20 mouse cellular contexts compared by ENCODE assay signal in the genomic region with DNA sequence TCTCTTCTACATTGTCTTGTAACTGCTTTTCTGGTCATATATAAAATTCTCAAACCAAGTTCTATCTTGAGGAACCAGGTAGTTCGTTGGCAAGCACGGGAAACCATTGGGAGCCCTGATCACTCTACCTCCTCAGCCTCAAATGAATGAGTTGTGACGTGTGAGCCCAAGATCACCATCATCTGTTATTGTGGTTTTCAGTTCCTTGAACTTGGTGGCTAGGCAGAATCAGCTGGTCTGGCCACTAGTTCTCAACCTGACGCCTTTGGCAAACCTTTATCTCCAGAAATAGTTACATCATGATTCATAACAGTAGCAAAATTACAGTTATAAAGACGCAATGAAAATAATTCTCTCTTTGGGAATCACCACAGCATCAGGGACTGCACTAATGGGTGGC.
DNase-seq lines count a peak whose midpoint lies in the region; ATAC-seq and TF ChIP-seq lines count a peak whose summit lies in the region.
"Had no signal": no experiment of that assay in that cellular context is flagged by ENCODE, and none has a peak within 500 bp of the region (broad histone marks: within the 10 kb centered on the region; RNA-seq: fewer than 3 reads in every experiment).

No protein-coding gene starts in this region.

- peak overlapping the region; percentile 76 for H3K27ac ChIP-seq in gastrocnemius, adult 2 months
- H3K27ac ChIP-seq: hindbrain, embryonic 10.5 days; limb, embryonic 12.5 days; liver, embryonic 15.5 days; macrophage; midbrain, embryonic 15.5 days; neural tube, embryonic 13.5 days; stomach, embryonic 15.5 days had no signal

- intact Hi-C loops in gastrocnemius, adult 2 months (cut with DNase I): no loop called here
- intact Hi-C loops in gastrocnemius, postnatal 36 days (cut with DNase I): loop anchor here (10.0 kb wide), 1 partner anchor 131 kb away; no protein-coding TSS in a partner anchor

- DNase-seq in gastrocnemius, adult 2 months: no peak
- DNase-seq in gastrocnemius, postnatal 36 days: no peak
- DNase-seq in 416B (ENCODE audit: low read depth) (peak; percentile 19), adipocyte (ENCODE audit: low spot score) (peak; percentile 30)
- DNase-seq in left cerebral cortex, adult 11 months (ENCODE audit: low spot score): no peak
- DNase-seq in cerebellum, adult 8-10 months: no peak
- no peak for DNase-seq in kidney, adult 8-10 months
- DNase-seq: cerebellum, adult 9-11 months; kidney, postnatal 36 days; layer of hippocampus, postnatal 36 days; thymus, postnatal 25 days had no signal

- no peak overlapping the region for H3K4me3 ChIP-seq in gastrocnemius, adult 2 months
- H3K4me3 ChIP-seq: hindbrain, embryonic 10.5 days; limb, embryonic 12.5 days; liver, embryonic 15.5 days; midbrain, embryonic 15.5 days; neural tube, embryonic 13.5 days; stomach, embryonic 15.5 days had no signal

- no peak for TF ChIP-seq CTCF in gastrocnemius, adult 2 months (IDR thresholded peaks at IDR 0.05)

- ATAC-seq in megakaryocyte progenitor cell, adult 5-6 weeks (replicated peaks; ENCODE audit: poor library complexity): peak; percentile 78
- ATAC-seq: intestine, embryonic 16.5 days; midbrain, embryonic 15.5 days had no signal

Comparison
In these comparisons a context has a peak if more than half of its experiments do, and no peak if none do; other contexts are left out.
1. DNase-seq: peak in 416B (single experiment) and adipocyte (single experiment); none in gastrocnemius, adult 2 months (single experiment), gastrocnemius, postnatal 36 days (0 of 2), left cerebral cortex, adult 11 months (single experiment), cerebellum, adult 8-10 months (single experiment) and kidney, adult 8-10 months (0 of 2).